ENCODE assay signal across 8 mouse cellular contexts in the genomic region with DNA sequence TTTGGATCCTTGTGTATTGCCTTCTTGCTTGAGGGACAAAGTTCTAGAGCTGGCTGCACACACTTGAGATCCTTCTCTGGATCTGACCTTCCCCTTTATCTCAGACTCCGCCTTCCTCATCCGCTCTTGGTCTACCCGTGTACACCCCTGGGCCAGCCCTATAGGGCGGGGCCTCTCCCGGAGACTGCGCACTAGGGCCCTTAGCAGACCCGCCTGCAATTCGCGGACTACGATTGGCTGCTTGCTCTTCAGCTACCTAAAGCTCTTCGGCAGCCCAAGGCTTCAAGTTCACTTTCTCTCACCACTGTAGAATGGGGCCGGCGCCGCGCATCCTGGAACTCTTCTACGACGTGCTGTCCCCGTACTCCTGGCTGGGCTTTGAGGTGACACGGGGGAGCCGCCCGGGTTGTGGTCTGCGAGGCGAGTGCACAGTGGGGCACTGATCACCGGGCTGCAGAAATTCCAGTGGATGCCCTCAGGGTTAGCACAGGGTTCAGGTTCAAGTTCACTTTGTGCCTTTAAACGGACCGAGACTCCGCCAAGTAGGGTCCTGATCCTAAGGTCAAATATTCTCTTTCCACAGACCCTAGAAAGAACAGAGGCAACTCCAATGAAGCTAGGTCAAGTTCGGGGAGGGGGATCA. TPM values are rescaled to one million over a fixed set of nuclear protein-coding genes. Genes with fewer than 3 reads are reported as not detected.
DNase-seq lines count a peak whose midpoint lies in the region; ATAC-seq lines count a peak whose summit lies in the region.

A gene (plus strand): TSS at position 225 of the 643 bp plus-strand sequence.

- H3K4me1 ChIP-seq in hindbrain, embryonic 10.5 days (replicated peaks), result peaks cover 17% of the 10 kb centered on the region
- peaks cover 12% of the 10 kb centered on the region for H3K4me1 ChIP-seq in lung, embryonic 16.5 days (replicated peaks; ENCODE audit: control insufficient read depth, insufficient read depth, low read length)

- no peaks in the 10 kb centered on the region for H3K9me3 ChIP-seq in hindbrain, embryonic 10.5 days
- no peaks in the 10 kb centered on the region for H3K9me3 ChIP-seq in lung, embryonic 16.5 days (ENCODE audit: control insufficient read depth, low read length)

- H3K27me3 ChIP-seq in hindbrain, embryonic 10.5 days (ENCODE audit: insufficient read depth, poor library complexity, severe bottlenecking), result peaks cover 15% of the 10 kb centered on the region
- H3K27me3 ChIP-seq in lung, embryonic 16.5 days (ENCODE audit: control insufficient read depth, insufficient read depth, low read depth, low read length), result no peaks in the 10 kb centered on the region

- peak within 1 kb of the TSS; percentile 76 for H3K9ac ChIP-seq in lung, embryonic 16.5 days (ENCODE audit: low read length)

- H3K36me3 ChIP-seq in hindbrain, embryonic 10.5 days, result no peaks in the 10 kb centered on the region
- no peaks in the 10 kb centered on the region for H3K36me3 ChIP-seq in lung, embryonic 16.5 days (ENCODE audit: control insufficient read depth, insufficient read depth, low read length)

- H3K4me2 ChIP-seq in lung, embryonic 16.5 days (ENCODE audit: low read depth, low read length), result peak within 1 kb of the TSS; percentile 86

- peak within 1 kb of the TSS; percentile 64; the same call in 1 of the 2 replicates for H3K27ac ChIP-seq in hindbrain, embryonic 10.5 days
- H3K27ac ChIP-seq in lung, embryonic 16.5 days (ENCODE audit: low read length), result no peak within 1 kb of the TSS

- DNase-seq in MEL-GATA-1-ER (ENCODE audit: extremely low read depth, low read depth), result peak; percentile 93
- DNase-seq in cerebellum, adult 9-11 months, result peak; percentile 81
- DNase-seq in frontal cortex, adult 2 months (ENCODE audit: extremely low spot score in 1 of 2, low spot score in 1 of 2), result peak; percentile 41 to 62
- DNase-seq in hindbrain, embryonic 10.5 days (ENCODE audit: low spot score), result peak; percentile 85
- DNase-seq in layer of hippocampus, adult 9-11 months, result peak; percentile 83
- peak; percentile 45 for DNase-seq in ovary, postnatal 10 days (ENCODE audit: low spot score)
- peak; percentile 90 for DNase-seq in thymus, postnatal 0 days (ENCODE audit: low spot score)

- peak within 1 kb of the TSS; percentile 62 for H3K4me3 ChIP-seq in hindbrain, embryonic 10.5 days
- peak within 1 kb of the TSS; percentile 61 for H3K4me3 ChIP-seq in lung, embryonic 16.5 days (ENCODE audit: low read length)

- ATAC-seq in lung, embryonic 16.5 days (ENCODE audit: low read depth), result peak; percentile 99

- WGBS in hindbrain, embryonic 10.5 days, result 3% methylated on average over 28 of the region's 28 CpGs
- 3% methylated on average over 28 of the region's 28 CpGs for WGBS in lung, embryonic 16.5 days

RNA-seq across cellular contexts. Expression of the gene that starts here (rescaled TPM):
- polyA plus RNA-seq in frontal cortex, adult 2 months (2012; rRNA removed), result 25.6 and 25.7 TPM in 2 replicates
- polyA plus RNA-seq in hindbrain, embryonic 10.5 days (2016; fragmentation: Nextera tagmentation; extraction: Ambion mirVana), result 16.5 and 17.7 TPM in 2 replicates
- 47.7 and 52.5 TPM in 2 replicates for polyA plus RNA-seq in lung, embryonic 16.5 days (2015; fragmentation: Nextera tagmentation; extraction: Ambion mirVana)
- polyA plus RNA-seq in thymus, postnatal 0 days (2015; fragmentation: Nextera tagmentation; extraction: Ambion mirVana), result 7.5 and 10.0 TPM in 2 replicates
